Mouse (Mus musculus) left cerebral cortex, adult 11 months (tissue): ENCODE measurements around the gene Mmp2.
"Not testable (repeated sequence)": the region's sequence is repeated elsewhere in the genome, so short reads cannot be mapped to it uniquely, and the experiment has no call there.

Experiments
- DNase-seq: peaks from one replicate; pipeline ENCODE4 v3.0.0; 2022; ENCODE audit warnings: low spot score

Mmp2 gene

GRCm38 (mm10) chr8:92827243-92828034, at the start of gene Mmp2:
Gene Mmp2 (plus strand): TSS chr8:92827291.
- DNase-seq, result no peak

GRCm38 (mm10) chr8:92780976-92781375, 46.1 kb upstream of the Mmp2 start:
- DNase-seq, result no peak

- no peak for DNase-seq
Observed at GRCm38 (mm10) chr8:92783906-92784610, 43.0 kb upstream of the Mmp2 start.

- no peak for DNase-seq
Observed at GRCm38 (mm10) chr8:92790835-92791234, 36.3 kb upstream of the Mmp2 start.

- DNase-seq, result not testable (repeated sequence)
Observed at GRCm38 (mm10) chr8:92791999-92792398, 35.1 kb upstream of the Mmp2 start.

GRCm38 (mm10) chr8:92793852-92794580, 33.1 kb upstream of the Mmp2 start:
- DNase-seq, result no peak

- no peak for DNase-seq
Observed at GRCm38 (mm10) chr8:92797527-92797931, 29.6 kb upstream of the Mmp2 start.

- no peak for DNase-seq
Observed at GRCm38 (mm10) chr8:92799406-92799805, 27.7 kb upstream of the Mmp2 start.

- no peak for DNase-seq
Observed at GRCm38 (mm10) chr8:92801231-92801630, 25.9 kb upstream of the Mmp2 start.

GRCm38 (mm10) chr8:92802591-92802990, 24.5 kb upstream of the Mmp2 start:
- no peak for DNase-seq

- DNase-seq, result no peak
Observed at GRCm38 (mm10) chr8:92812773-92813172, 14.3 kb upstream of the Mmp2 start.

GRCm38 (mm10) chr8:92815661-92816060, 11.4 kb upstream of the Mmp2 start:
- no peak for DNase-seq

- DNase-seq, result peak; percentile 88
Observed at GRCm38 (mm10) chr8:92817928-92818818, 8.9 kb upstream of the Mmp2 start.

- DNase-seq, result no peak
Observed at GRCm38 (mm10) chr8:92821151-92821550, 5.9 kb upstream of the Mmp2 start.

GRCm38 (mm10) chr8:92822386-92822785, 4.7 kb upstream of the Mmp2 start:
- DNase-seq, result no peak

GRCm38 (mm10) chr8:92825991-92826390, 1.1 kb upstream of the Mmp2 start:
- DNase-seq, result no peak

GRCm38 (mm10) chr8:92828251-92828743, 1.2 kb downstream of the Mmp2 start:
- no peak for DNase-seq

GRCm38 (mm10) chr8:92834065-92834731, 7.1 kb downstream of the Mmp2 start:
- no peak for DNase-seq

- no peak for DNase-seq
Observed at GRCm38 (mm10) chr8:92834786-92835500, 7.9 kb downstream of the Mmp2 start.

GRCm38 (mm10) chr8:92835901-92836300, 8.8 kb downstream of the Mmp2 start:
- DNase-seq, result no peak
